Mouse (Mus musculus): ENCODE data around the gene Vps9d1.
A peak's percentile ranks its signal among the peaks of the same experiment; 100 is the strongest.

DNA sequence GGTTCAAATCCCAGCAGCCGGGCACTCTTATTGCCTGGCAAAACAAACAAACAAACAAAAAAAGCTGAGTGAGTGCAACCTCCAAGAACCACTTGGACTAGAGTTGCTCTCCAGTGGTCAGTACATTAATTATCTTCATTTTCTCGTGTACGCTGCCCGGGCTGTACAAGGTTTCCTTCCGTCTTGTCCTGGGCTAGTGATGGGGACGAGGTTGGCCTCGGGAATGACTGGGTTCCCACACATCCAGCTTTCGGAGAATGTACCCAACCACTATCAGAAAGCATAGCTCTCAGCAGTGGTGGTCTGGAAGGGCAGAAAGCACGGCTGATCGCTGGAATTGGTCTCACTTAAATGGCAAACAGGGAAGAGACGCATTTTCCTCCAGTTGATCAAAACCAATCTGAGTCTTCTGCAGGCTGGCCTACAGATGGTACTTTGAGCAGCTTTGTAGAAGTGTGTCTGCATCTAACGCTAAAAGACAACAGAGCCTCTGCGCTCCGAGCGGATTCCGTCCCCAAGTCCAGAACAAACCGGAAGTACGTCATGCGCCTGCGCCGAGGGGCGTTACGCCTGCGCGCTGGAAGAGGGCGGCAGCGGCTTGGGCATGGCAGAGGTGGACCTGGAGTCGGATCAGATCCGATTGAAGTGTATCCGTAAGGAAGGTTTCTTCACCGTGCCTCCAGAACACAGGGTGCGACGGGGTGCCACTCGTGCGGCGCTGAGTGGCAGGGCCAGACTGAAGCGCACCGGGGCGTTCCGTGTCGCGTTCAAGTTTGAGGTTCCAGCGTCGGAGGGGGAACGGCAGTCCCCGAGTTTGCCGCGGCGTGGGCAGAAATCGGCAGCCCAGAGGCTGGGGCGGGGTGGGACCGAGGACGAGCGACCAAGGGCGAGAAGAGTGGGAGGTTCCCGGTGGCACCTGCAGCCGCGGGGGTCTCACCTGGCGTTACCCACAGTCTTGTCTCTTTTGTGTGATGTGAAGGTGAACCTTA is 29.6 kb downstream of the Vps9d1 start, which contains the start of gene Cdk10:
- TF ChIP-seq CTCF (IDR thresholded peaks at IDR 0.05; ENCODE audit: extremely low read depth, insufficient read depth, low read length): no peak
- TF ChIP-seq POLR2A (IDR thresholded peaks at IDR 0.05; ENCODE audit: extremely low read depth, insufficient read depth, low read length): peak; percentile 99

Data from cortical plate, adult 2 months (tissue).